Mouse (Mus musculus): ENCODE results near the gene Neurl1a.
A peak's percentile ranks its signal among the peaks of the same experiment; 100 is the strongest.

Neurl1a gene

GRCm38 (mm10) chr19:47291307-47292080 is 112.9 kb downstream of the Neurl1a start:
- peak; percentile 21 to 37 for DNase-seq

DNA sequence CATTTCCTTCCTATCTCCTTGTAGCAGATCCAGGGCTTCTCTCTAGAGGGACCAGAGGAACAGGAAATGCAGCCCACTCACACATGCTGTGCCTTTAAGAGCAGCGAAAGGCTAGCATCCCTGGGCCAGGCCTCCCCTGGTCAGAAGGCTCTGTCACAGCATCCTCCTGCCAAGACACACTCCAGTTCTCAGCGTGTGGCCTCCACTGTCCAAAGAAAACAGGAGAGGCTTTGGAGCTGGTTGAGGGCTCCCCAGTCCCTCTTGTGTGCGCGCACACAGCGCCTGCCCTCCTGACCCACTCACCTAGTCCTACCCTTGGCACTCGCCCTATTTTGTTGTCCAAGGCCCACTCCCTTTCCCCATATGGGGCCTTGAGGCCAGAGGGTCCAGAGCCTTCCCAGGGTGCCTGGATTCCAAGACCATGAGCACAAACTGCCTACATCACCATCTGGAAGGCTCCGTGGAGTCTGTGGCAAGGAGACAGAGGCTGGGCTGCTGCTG is 113.9 kb downstream of the Neurl1a start:
- DNase-seq, result peak in 1 of 2 experiments; percentile 49

- DNase-seq, result no peak
Measured at GRCm38 (mm10) chr19:47298100-47298499, 119.5 kb downstream of the Neurl1a start.

- DNase-seq, result no peak
Measured at GRCm38 (mm10) chr19:47301303-47302190, 122.9 kb downstream of the Neurl1a start.

DNA sequence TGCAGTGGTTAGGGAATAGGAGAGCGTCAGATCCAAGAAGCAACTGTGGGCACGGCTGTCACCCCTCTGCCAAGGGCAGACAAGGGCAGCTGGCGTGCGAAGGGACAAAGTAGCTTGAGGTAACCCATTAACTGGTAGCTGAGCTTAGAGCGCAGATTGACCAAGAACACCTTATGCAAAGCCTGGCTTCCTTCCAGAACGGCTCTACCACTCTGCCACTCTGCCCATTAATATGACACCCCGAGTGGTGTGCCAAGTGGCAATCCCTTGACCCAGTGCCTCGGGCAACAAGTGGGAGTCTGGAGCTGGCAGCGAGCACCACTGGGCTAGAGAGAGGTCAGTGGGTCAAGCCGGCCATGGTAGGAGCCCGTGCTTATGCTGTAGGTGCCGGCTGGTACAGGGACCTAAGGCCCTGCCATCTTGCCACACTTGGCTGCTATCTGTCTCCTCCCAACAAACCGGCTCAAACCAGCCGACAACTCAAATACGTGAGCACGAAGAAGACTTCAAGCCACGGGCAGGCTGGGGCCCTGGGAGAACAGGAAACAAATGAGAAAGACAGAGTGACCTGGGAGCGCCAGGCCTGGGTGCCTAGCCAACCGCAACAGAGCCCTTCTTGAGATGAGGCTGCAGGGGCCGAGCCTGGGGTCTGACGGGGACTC is 123.7 kb downstream of the Neurl1a start:
- DNase-seq, result peak; percentile 83 to 89

- DNase-seq, result peak in 1 of 2 experiments; percentile 48
Measured at GRCm38 (mm10) chr19:47303128-47303527, 124.5 kb downstream of the Neurl1a start.

DNA sequence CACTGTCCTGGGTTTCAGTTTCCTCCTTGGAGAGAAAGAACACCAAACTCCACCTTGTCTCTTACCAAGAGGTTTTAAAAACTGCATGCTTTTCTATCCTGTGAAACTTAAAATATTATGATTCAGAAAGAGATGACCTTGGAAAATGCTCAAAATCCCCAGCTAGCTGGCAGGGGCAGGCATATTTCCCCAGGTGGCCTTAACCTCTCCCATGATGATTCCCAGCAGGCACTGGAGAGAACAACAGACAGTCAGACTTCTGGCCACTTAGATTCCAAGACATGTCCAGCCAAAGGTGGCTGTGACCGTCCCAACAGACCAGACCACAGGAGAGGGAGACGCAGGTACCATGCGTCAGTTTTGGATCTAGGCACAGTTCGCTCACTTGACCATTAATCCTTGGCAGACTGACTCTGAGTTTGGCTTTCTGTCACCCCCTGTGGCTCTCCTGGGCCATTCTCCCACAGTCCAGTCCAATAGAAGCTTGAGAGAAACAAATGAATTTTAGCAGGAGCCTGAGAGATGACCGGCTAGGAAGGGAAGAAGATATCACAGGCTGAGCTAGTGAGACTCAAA is 125.6 kb downstream of the Neurl1a start:
- no peak for DNase-seq

DNA sequence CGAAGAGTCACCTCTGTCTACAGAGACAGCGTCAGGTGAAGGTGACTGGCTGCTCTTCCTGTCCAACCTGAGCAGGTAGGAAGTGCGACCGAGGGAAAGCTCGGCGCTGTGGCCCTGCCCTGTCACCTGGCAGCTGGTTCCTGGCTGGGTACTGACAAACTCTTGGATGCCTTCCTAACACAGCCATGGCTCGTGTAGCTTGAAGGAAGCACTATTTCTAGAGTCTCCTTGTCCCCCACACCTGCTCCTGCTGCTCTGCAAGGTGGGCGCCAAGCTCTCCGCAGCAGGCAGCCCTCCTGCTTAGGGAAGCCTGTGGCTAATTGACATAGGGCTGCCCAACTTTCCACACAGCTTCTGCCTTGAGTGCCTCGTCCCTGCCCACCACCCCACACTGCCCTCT is 126.8 kb downstream of the Neurl1a start:
- no peak for DNase-seq

DNA sequence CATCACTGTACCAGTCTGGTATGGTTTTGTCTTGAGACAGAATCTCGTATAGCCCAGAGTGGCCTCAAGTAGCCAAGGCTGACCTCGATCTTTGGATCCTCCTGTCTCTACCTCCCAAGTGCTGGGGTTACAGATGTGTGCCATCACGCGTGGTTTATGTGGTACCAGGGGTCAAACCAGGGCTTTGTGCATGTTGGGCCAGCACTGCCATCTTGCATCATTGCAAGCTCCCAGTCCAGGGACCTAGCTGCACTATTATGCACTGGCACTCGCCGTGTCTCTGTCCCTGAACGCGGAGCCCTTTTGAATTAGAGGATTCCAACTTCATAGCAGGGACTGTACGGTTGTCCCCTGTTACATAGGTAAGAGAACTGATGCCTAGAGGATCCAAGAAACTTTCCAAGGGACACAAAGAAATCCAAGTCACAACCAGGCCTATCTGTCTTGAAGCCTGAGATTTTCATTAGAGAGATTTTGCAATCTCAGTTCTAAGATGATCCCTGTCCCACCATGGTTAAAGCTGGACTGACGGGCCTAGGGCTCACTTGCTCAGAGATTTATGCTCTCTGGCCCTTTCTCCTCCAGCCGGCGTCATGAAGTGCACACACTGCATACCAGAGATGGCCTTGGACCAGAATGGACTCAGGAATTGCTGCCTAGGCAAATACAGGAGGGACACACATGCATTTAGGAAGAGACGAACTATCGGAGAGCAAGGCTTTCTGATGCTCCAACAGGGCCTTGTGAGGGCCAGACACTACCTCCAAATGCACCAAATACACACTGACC is 127.7 kb downstream of the Neurl1a start:
- DNase-seq, result peak in 1 of 2 experiments; percentile 45

DNA sequence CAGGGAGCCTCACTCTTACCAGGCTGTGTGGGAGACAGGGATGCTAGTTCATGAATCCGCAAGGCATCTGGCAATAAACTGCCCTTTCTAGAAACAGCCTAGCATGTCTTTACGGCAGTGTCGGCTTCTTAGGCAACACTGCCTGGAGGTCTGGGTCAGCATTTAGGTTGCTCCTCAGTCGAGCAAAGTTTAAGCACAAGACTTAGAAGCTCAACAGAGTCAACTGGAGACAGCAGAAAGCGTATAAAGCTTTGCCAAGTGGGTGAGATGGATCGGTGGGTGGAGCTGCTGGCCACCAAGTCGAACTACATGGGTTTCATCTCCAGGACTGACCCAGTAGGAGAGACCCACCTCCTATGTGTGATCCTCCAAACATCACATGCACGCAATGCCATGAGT is 128.3 kb downstream of the Neurl1a start:
- DNase-seq, result no peak
